Mouse (Mus musculus): ENCODE data around the gene Nfkbie. TPM values are rescaled to one million over a fixed set of nuclear protein-coding genes. Genes with fewer than 3 reads are reported as not detected.

The Nfkbie gene
- total RNA-seq, 2 experiments from 2014 or later, result 2.5 to 2.6 TPM

- intact Hi-C loops (cut with DNase I), result no loop called here
- DNase-seq (ENCODE audit: extremely low spot score in 1 of 2, low spot score in 2 of 2), result no peak
Observed at GRCm38 (mm10) chr17:45606992-45607879, 51.7 kb downstream of the Nfkbie start.

- no peak for DNase-seq (ENCODE audit: extremely low spot score in 1 of 2, low spot score in 2 of 2)
Observed at GRCm38 (mm10) chr17:45608396-45608795, 52.9 kb downstream of the Nfkbie start.

GRCm38 (mm10) chr17:45610144-45610866, 54.8 kb downstream of the Nfkbie start:
- DNase-seq (ENCODE audit: extremely low spot score in 1 of 2, low spot score in 2 of 2), result no peak
- intact Hi-C loops (cut with DNase I), result no loop called here

More at GRCm38 (mm10) chr17:45608396-45608795, 52.9 kb downstream of the Nfkbie start:
- intact Hi-C loops (cut with DNase I), result no loop called here

GRCm38 (mm10) chr17:45612008-45612407, 56.5 kb downstream of the Nfkbie start:
- intact Hi-C loops (cut with DNase I), result no loop called here
- no peak for DNase-seq (ENCODE audit: extremely low spot score in 1 of 2, low spot score in 2 of 2)

Other genes with a start within 250 kb of the Nfkbie start
- gene Cdc5l, start 122.0 kb upstream of the Nfkbie start, total RNA-seq (2021), result 10 to 100 TPM; 47.3 to 48.0 TPM
- 1 to 10 TPM; 4.9 to 5.0 TPM for gene Spats1, start 80.3 kb upstream of the Nfkbie start, total RNA-seq (2021)
- 10 to 100 TPM; 21.2 to 23.4 TPM for gene Aars2, start 48.9 kb upstream of the Nfkbie start, total RNA-seq (2021)
- gene Tcte1, start 32.3 kb upstream of the Nfkbie start, total RNA-seq (2021), result 1 to 10 TPM in 1 of 2 experiments, under 1 TPM in 1; 0.45 to 1.0 TPM
- gene Tmem151b, start 6.0 kb upstream of the Nfkbie start, total RNA-seq (2021), result 100 to 1,000 TPM in 1 of 2 experiments, 10 to 100 TPM in 1; 99.5 to 104 TPM
- gene Slc35b2, start 8.2 kb downstream of the Nfkbie start, total RNA-seq (2021), result 10 to 100 TPM; 43.8 to 46.7 TPM
- gene Hsp90ab1, start 17.6 kb downstream of the Nfkbie start, total RNA-seq (2021), result 1,000 to 10,000 TPM; 1,675 to 1,723 TPM
- gene Slc29a1, start 43.9 kb downstream of the Nfkbie start, total RNA-seq (2021), result 10 to 100 TPM; 30.3 to 33.3 TPM
- gene Mymx, start 46.4 kb downstream of the Nfkbie start, total RNA-seq (2021), result not detected
- gene Capn11, start 103.6 kb downstream of the Nfkbie start, total RNA-seq (2021), result under 1 TPM in 1 of 2 experiments, not detected in 1; 0.39 TPM
- gene Mrpl14, start 130.6 kb downstream of the Nfkbie start, total RNA-seq (2021), result 10 to 100 TPM; 46.8 to 47.1 TPM
- gene Tmem63b, start 131.2 kb downstream of the Nfkbie start, total RNA-seq (2021), result 100 to 1,000 TPM; 238 to 244 TPM
- not detected for gene 1600014C23Rik, start 178.1 kb downstream of the Nfkbie start, total RNA-seq (2021)

Measured in left cerebral cortex, postnatal 10 days (tissue).